Mouse (Mus musculus): Measurements from ENCODE around the gene Prr14. TPM values are rescaled to one million over a fixed set of nuclear protein-coding genes. Genes with fewer than 3 reads are reported as not detected.
A peak's percentile ranks its signal among the peaks of the same experiment; 100 is the strongest.
"Not testable (repeated sequence)": the region's sequence is repeated elsewhere in the genome, so short reads cannot be mapped to it uniquely, and the experiment has no call there.

Gene Prr14
- 10 to 100 TPM; 14.8 to 18.4 (median 16.7) TPM for total RNA-seq (2022)

DNA sequence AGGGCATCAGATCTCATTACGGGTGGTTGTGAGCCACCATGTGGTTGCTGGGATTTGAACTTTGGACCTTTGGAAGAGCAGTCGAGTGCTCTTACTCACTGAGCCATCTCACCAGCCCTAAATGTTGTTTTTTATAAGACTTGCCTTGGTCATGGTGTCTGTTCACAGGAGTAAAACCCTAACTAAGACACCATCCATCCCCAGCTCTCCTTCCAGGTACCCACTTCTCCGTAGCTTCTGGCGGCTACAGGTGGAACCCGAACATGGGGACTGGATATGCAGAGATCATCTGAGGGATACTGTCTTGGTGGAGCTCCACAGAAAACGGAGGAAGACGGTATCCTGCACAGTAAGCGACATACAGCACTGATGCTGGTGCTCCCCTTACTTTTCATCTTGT is at the start of gene Prr14:
TSS of gene Prr14 (plus strand) at position 301 of the 400 bp plus-strand sequence.
- DNase-seq (ENCODE audit: low spot score in 2 of 2), result not testable (repeated sequence)

DNA sequence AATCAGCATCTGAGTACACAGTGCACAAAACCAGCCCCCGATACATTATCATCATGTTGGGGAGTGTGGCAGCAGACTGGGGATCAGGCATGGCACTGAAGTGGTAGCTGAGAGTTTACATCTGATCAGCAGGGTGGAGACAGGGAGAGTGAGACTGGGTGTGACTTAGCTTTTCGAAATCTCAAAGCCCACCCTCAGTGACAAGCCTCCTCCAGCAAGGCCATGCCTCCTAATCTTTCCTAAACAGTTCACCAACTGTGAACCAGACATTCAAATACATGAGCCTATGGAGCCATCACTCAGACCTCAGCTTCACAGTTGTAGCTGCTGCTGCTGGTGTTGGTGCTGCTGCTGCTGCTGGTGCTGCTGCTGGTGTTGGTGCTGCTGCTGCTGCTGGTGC is 48.0 kb upstream of the Prr14 start:
- DNase-seq (ENCODE audit: low spot score in 2 of 2), result no peak

GRCm38 (mm10) chr7:127421388-127422191 is 37.8 kb upstream of the Prr14 start, which contains the start of gene Zfp688:
Zfp688 (minus strand) TSS chr7:127422068.
- peak; percentile 86 to 88 for DNase-seq (ENCODE audit: low spot score in 2 of 2)

- no peak for DNase-seq (ENCODE audit: low spot score in 2 of 2)
Measured at GRCm38 (mm10) chr7:127422247-127422646, 37.2 kb upstream of the Prr14 start.

- DNase-seq (ENCODE audit: low spot score in 2 of 2), result no peak
Measured at GRCm38 (mm10) chr7:127425291-127425690, 34.1 kb upstream of the Prr14 start.

DNA sequence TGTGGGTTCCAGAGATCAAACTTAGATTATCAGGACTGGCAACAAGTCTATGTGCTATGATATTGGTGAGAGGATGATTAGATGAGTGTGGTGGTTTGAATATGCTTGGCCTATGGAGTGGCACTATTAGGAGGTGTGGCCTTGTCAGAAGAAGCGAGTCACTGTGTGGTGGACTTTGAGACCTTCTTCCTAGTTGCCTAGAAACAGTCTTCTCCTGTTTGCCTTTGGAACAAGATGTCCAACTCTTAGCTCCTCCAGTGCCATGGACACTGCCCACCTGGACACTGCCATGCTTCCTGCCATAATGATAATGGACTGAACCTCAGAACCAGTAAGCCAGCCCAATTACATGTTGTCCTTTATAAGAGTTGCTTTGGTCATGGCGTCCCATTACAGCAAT is 33.5 kb upstream of the Prr14 start:
- no peak for DNase-seq (ENCODE audit: low spot score in 2 of 2)

- no peak for DNase-seq (ENCODE audit: low spot score in 2 of 2)
Measured at GRCm38 (mm10) chr7:127426354-127426753, 33.1 kb upstream of the Prr14 start.

- DNase-seq (ENCODE audit: low spot score in 2 of 2), result no peak
Measured at GRCm38 (mm10) chr7:127435206-127435605, 24.2 kb upstream of the Prr14 start.

DNA sequence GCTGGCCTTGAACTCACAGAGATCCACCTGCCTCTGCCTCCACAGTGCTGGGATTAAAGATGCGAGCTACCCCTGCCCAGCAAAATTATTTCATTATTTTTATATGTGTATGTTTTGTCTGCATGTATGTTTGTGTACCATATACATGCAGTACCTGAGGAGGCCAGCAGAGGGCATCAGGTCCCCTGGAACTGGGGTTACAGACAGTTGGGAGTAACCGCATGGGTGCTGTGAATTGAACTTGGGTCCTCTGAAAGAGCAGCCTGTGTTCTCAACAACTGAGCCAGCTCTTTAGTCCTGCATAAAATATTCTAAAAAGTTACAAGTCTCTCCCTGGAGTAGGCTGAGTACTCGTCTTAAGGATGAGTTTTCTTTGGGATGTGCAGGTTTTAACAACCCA is 21.7 kb upstream of the Prr14 start:
- DNase-seq (ENCODE audit: low spot score in 2 of 2), result no peak

DNA sequence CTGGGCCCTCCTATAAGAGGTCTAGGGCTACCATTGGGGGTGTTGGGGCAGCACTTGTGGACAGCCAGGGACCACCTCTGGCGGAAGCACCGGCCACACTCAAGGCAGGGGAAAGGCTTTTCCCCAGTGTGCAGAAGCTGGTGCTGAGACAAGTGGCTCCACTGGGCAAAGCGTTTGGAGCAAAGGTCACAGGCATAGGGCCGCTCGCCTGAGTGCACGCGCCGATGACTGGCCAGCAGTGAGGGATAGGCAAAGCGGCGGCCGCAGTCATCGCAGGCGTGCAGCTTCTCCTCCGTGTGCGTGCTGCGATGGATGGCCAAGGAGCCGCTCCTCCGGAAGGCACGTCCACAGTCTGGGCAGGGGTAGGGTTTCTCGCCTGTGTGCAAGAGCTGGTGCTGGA is 15.4 kb upstream of the Prr14 start:
- no peak for DNase-seq (ENCODE audit: low spot score in 2 of 2)

GRCm38 (mm10) chr7:127448521-127449300 is 10.7 kb upstream of the Prr14 start, which contains the start of gene Zfp689:
Zfp689 (minus strand) TSS chr7:127449158.
- peak; percentile 93 for DNase-seq (ENCODE audit: low spot score in 2 of 2)

DNA sequence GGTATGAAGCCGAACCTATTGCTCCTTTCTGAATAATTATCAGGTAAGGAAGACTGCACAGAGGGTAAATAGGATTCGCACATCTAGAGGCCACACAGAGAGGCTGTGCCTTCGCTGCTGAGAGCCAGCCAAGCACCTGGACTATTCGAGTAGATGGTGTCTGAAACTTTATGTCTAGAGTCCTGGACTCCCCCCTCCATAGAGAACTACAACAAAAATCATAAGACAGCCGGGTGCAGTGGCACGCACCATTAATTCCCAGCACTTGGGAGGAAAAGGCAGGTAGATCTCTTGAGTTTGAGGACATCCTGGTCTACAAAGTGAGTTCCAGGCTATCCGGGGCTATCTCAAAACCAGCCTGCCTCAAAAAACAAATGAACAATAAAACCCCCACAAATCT is 9.4 kb upstream of the Prr14 start:
- DNase-seq (ENCODE audit: low spot score in 2 of 2), result no peak

DNA sequence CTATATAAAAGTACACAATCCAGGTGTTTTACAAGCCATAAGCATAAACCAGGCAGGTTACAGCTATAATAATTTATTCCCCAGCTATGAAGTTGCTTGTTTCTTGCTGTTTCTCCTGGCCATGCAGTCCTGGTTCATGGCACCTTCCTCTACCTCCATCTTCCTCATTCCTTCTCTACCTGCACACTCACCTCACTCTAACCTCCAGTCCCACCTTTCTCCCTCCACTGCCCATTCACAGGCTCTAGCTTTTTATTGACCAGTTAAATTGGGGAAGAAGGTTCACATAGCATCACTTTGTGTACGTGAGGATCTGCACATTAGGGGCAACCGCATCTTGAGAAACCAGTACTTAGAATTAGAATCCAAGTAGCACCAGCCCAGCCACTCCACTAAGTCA is 6.4 kb upstream of the Prr14 start:
- DNase-seq (ENCODE audit: low spot score in 2 of 2), result no peak

DNA sequence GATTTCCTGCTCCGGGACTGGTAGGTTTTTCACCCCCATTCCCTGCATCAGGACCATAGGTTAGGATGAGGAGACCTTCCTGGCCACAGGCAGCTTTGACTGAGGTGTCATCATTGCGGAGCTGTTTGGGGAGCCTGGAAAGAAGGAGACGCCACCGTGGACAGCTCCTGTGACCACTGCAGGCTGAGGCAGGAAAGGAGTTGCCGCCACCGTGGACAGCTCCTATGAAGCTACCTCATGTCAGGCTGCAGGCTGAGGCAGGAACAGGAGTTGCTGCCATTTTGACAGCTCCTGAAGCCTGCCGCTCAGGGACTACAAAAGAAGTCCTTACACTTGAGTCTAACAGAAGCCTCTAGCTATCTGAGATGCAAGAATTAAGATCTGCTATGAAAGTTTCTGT is 4.5 kb upstream of the Prr14 start:
- no peak for DNase-seq (ENCODE audit: low spot score in 2 of 2)

DNA sequence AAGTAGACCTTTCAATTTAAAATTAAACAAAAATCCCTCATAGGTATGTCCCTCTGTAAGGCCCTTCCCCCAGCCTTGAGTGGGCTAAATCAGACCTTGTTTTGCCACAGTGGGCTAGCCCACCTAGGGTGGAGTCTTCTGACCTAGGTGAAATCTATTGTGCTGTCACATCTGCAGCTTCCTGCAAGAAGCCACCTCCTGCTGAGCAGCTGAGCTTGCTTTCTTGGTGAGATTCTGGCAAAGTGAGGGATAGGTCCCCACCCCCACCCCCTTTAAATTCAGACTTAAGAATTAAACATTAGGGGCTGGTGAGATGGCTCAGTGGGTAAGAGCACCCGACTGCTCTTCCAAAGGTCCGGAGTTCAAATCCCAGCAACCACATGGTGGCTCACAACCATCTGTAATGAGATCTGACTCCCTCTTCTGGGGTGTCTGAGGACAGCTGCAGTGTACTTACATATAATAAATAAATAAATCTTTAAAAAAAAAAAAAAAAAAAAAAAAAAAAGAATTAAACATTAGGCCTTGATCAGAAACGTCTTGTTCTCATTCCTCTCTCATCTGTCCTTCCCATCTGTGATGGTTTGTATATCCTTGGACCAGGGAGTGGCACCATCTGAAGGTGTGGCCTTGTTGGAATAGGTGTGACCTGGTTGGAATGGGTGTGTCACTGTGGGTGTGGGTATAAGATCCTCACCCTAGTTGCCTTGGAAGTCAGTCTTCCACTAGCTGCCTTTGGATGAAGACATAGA is 864 bp upstream of the Prr14 start:
- not testable (repeated sequence) for DNase-seq (ENCODE audit: low spot score in 2 of 2)

GRCm38 (mm10) chr7:127465191-127465590 is 5.8 kb downstream of the Prr14 start:
- no peak for DNase-seq (ENCODE audit: low spot score in 2 of 2)

DNA sequence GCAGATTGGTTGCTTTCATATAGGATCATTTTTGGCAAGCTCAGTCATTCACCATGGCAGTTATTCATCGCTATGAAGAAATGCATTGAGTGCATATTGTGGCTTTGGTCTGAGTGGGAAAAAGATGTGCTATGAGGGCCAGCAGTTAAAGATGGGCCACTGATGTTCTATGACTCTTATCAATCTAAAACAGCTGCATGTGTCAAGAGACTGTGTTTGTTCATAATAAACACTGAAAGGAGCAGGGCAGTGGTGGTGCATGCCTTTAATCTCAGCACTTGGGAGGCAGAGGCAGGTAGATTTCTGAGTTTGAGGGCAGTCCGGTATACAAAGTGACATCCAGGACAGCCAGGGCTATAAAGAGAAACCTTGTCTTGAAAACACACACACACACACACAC is 6.3 kb downstream of the Prr14 start:
- DNase-seq (ENCODE audit: low spot score in 2 of 2), result not testable (repeated sequence)

- no peak for DNase-seq (ENCODE audit: low spot score in 2 of 2)
Measured at GRCm38 (mm10) chr7:127466606-127467005, 7.2 kb downstream of the Prr14 start.

- no peak for DNase-seq (ENCODE audit: low spot score in 2 of 2)
Measured at GRCm38 (mm10) chr7:127470011-127470715, 10.8 kb downstream of the Prr14 start.

GRCm38 (mm10) chr7:127470743-127471645 is 11.6 kb downstream of the Prr14 start:
- DNase-seq (ENCODE audit: low spot score in 2 of 2), result peak; percentile 84 to 92
